Mouse (Mus musculus): ENCODE measurements at regions not wholly inside any gene's neighbourhood (a gene's known extent, or its start where the extent isn't known, plus 50 kb on each side); places are given as distances from the start of the nearest gene placed in this dataset.

GRCm38 (mm10) chr9:84673327-84673726, 639.2 kb upstream of the Gm11114 start:
- DNase-seq (ENCODE audit: low spot score) (no peak), ATAC-seq (ENCODE audit: insufficient read depth, low FRiP score, low TSS enrichment) (no peak)
- Histone ChIP-seq H3K4me3 (ENCODE audit: low read depth, low read length) (no peak overlapping the region), H3K9me3 (ENCODE audit: control insufficient read depth, low read length) (no peaks in the 10 kb centered on the region), H3K9ac (ENCODE audit: low read length) (no peak overlapping the region), H3K4me1 (ENCODE audit: control insufficient read depth, insufficient read depth, low read length) (no peaks in the 10 kb centered on the region), H3K27me3 (ENCODE audit: control insufficient read depth, insufficient read depth, low read length) (no peaks in the 10 kb centered on the region), H3K36me3 (ENCODE audit: control insufficient read depth, insufficient read depth, low read length) (no peaks in the 10 kb centered on the region), H3K4me2 (ENCODE audit: low read depth) (no peak overlapping the region), H3K27ac (ENCODE audit: low read depth, low read length) (no peak overlapping the region)
- 59% methylated on average over 3 of the region's 3 CpGs for WGBS

GRCm38 (mm10) chr9:84678416-84678815, 634.2 kb upstream of the Gm11114 start:
- 91% methylated on average over 1 of the region's 1 CpGs for WGBS

GRCm38 (mm10) chr9:84718615-84719191, 593.9 kb upstream of the Gm11114 start:
- Histone ChIP-seq H3K4me2 (ENCODE audit: low read depth) (no peak overlapping the region), H3K27ac (ENCODE audit: low read depth, low read length) (no peak overlapping the region), H3K36me3 (ENCODE audit: control insufficient read depth, insufficient read depth, low read length) (no peaks in the 10 kb centered on the region), H3K4me1 (ENCODE audit: control insufficient read depth, insufficient read depth, low read length) (no peaks in the 10 kb centered on the region), H3K9ac (ENCODE audit: low read length) (no peak overlapping the region), H3K4me3 (ENCODE audit: low read depth, low read length) (no peak overlapping the region), H3K9me3 (ENCODE audit: control insufficient read depth, low read length) (no peaks in the 10 kb centered on the region), H3K27me3 (ENCODE audit: control insufficient read depth, insufficient read depth, low read length) (no peaks in the 10 kb centered on the region)
- ATAC-seq (ENCODE audit: insufficient read depth, low FRiP score, low TSS enrichment) (no peak), DNase-seq (ENCODE audit: low spot score) (no peak)
- 88% methylated on average over 3 of the region's 3 CpGs for WGBS

More at GRCm38 (mm10) chr9:84678416-84678815, 634.2 kb upstream of the Gm11114 start:
- Histone ChIP-seq H3K4me1 (ENCODE audit: control insufficient read depth, insufficient read depth, low read length) (no peaks in the 10 kb centered on the region), H3K9ac (ENCODE audit: low read length) (no peak overlapping the region), H3K4me2 (ENCODE audit: low read depth) (no peak overlapping the region), H3K36me3 (ENCODE audit: control insufficient read depth, insufficient read depth, low read length) (no peaks in the 10 kb centered on the region), H3K27me3 (ENCODE audit: control insufficient read depth, insufficient read depth, low read length) (no peaks in the 10 kb centered on the region), H3K27ac (ENCODE audit: low read depth, low read length) (no peak overlapping the region), H3K9me3 (ENCODE audit: control insufficient read depth, low read length) (no peaks in the 10 kb centered on the region), H3K4me3 (ENCODE audit: low read depth, low read length) (no peak overlapping the region)
- no peak for DNase-seq (ENCODE audit: low spot score)
- no peak for ATAC-seq (ENCODE audit: insufficient read depth, low FRiP score, low TSS enrichment)

- Histone ChIP-seq H3K27ac (ENCODE audit: low read depth, low read length) (no peak overlapping the region), H3K9ac (ENCODE audit: low read length) (no peak overlapping the region), H3K4me1 (ENCODE audit: control insufficient read depth, insufficient read depth, low read length) (no peaks in the 10 kb centered on the region), H3K4me2 (ENCODE audit: low read depth) (no peak overlapping the region), H3K4me3 (ENCODE audit: low read depth, low read length) (no peak overlapping the region), H3K36me3 (ENCODE audit: control insufficient read depth, insufficient read depth, low read length) (no peaks in the 10 kb centered on the region), H3K27me3 (ENCODE audit: control insufficient read depth, insufficient read depth, low read length) (no peaks in the 10 kb centered on the region), H3K9me3 (ENCODE audit: control insufficient read depth, low read length) (no peaks in the 10 kb centered on the region)
- no peak for DNase-seq (ENCODE audit: low spot score)
- no peak for ATAC-seq (ENCODE audit: insufficient read depth, low FRiP score, low TSS enrichment)
- 91% methylated on average over 3 of the region's 3 CpGs for WGBS
These were observed 593.2 kb upstream of the Gm11114 start for GRCm38 (mm10) chr9:84719396-84719795.

DNA sequence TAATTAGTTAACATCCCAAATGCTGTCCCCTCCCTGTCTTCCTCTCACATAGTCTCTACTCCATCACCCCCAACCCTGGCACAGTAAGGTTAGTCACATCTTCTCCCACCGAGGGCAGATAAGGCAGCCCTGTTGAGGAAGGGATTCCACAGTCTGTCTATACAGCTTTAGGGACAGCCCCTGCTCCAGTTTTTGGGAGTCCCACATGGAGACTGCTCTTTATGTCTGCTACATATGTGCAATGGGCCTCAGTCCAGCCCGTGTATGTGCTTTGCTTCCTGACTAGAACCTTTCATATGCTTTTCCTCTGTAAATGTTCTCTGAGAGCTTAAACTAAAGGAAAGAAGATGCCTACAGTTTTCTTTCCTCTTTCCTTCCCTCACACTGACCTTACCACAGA, 592.1 kb upstream of the Gm11114 start:
- ATAC-seq (ENCODE audit: insufficient read depth, low FRiP score, low TSS enrichment) = no peak
- WGBS = 85% methylated on average over 2 of the region's 2 CpGs
- no peaks in the 10 kb centered on the region for H3K36me3 ChIP-seq (ENCODE audit: control insufficient read depth, insufficient read depth, low read length)
- no peak overlapping the region for H3K4me3 ChIP-seq (ENCODE audit: low read depth, low read length)
- no peak overlapping the region for H3K4me2 ChIP-seq (ENCODE audit: low read depth)
- no peaks in the 10 kb centered on the region for H3K4me1 ChIP-seq (ENCODE audit: control insufficient read depth, insufficient read depth, low read length)
- no peak overlapping the region for H3K9ac ChIP-seq (ENCODE audit: low read length)
- no peak overlapping the region for H3K27ac ChIP-seq (ENCODE audit: low read depth, low read length)
- no peaks in the 10 kb centered on the region for H3K9me3 ChIP-seq (ENCODE audit: control insufficient read depth, low read length)
- H3K27me3 ChIP-seq (ENCODE audit: control insufficient read depth, insufficient read depth, low read length) = no peaks in the 10 kb centered on the region
- no peak for DNase-seq (ENCODE audit: low spot score)

DNA sequence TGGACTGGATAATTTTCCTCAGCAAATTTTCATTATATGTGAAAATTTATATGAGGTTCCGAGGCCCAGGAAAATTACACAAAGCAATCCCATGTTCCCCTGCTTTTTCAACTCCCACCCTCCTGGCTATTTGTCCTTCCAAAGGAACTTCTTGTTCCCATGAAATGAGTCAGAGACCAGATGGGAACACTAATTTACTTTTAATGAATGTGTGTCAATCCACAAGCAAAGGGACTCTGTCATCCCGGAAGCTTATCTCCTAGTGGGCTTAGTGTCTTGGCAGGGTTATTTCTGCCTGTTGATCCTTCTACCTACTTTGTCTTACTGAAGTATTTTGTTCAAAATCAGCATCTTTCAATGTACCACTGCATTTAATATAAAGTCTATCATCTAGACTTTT, 573.3 kb upstream of the Gm11114 start:
- no peaks in the 10 kb centered on the region for H3K27me3 ChIP-seq (ENCODE audit: control insufficient read depth, insufficient read depth, low read length)
- DNase-seq (ENCODE audit: low spot score) = no peak
- H3K27ac ChIP-seq (ENCODE audit: low read depth, low read length) = no peak overlapping the region
- no peak overlapping the region for H3K9ac ChIP-seq (ENCODE audit: low read length)
- no peaks in the 10 kb centered on the region for H3K4me1 ChIP-seq (ENCODE audit: control insufficient read depth, insufficient read depth, low read length)
- no peak overlapping the region for H3K4me2 ChIP-seq (ENCODE audit: low read depth)
- H3K36me3 ChIP-seq (ENCODE audit: control insufficient read depth, insufficient read depth, low read length) = no peaks in the 10 kb centered on the region
- H3K4me3 ChIP-seq (ENCODE audit: low read depth, low read length) = no peak overlapping the region
- no peak for ATAC-seq (ENCODE audit: insufficient read depth, low FRiP score, low TSS enrichment)
- no peaks in the 10 kb centered on the region for H3K9me3 ChIP-seq (ENCODE audit: control insufficient read depth, low read length)
- whole genome bisulfite sequencing = 75% methylated on average over 2 of the region's 2 CpGs

DNA sequence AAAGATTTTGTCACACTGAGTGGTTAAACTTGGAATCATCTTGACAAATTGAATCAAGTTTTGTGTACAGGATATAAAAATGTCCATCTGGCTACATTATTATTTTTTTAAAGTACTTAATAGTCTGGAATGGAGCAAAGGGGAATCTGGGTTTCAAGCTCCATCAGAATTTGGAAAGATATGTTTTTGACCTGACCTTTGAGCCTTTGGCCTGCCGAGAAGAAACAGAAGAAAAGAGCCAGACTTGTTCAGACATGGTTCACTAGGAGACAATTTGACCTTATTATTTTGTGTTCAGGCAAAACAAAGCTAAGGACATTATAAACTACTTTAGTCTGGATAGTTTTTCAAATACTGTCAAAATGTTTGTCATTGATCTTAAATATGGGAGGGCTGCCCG, 572.2 kb upstream of the Gm11114 start:
- Histone ChIP-seq H3K27ac (ENCODE audit: low read depth, low read length) (no peak overlapping the region), H3K9me3 (ENCODE audit: control insufficient read depth, low read length) (no peaks in the 10 kb centered on the region), H3K9ac (ENCODE audit: low read length) (no peak overlapping the region), H3K4me3 (ENCODE audit: low read depth, low read length) (no peak overlapping the region), H3K4me1 (ENCODE audit: control insufficient read depth, insufficient read depth, low read length) (no peaks in the 10 kb centered on the region), H3K36me3 (ENCODE audit: control insufficient read depth, insufficient read depth, low read length) (no peaks in the 10 kb centered on the region), H3K4me2 (ENCODE audit: low read depth) (no peak overlapping the region), H3K27me3 (ENCODE audit: control insufficient read depth, insufficient read depth, low read length) (no peaks in the 10 kb centered on the region)
- 68% methylated on average over 2 of the region's 2 CpGs for WGBS
- DNase-seq (ENCODE audit: low spot score) = no peak
- ATAC-seq (ENCODE audit: insufficient read depth, low FRiP score, low TSS enrichment) = no peak

DNA sequence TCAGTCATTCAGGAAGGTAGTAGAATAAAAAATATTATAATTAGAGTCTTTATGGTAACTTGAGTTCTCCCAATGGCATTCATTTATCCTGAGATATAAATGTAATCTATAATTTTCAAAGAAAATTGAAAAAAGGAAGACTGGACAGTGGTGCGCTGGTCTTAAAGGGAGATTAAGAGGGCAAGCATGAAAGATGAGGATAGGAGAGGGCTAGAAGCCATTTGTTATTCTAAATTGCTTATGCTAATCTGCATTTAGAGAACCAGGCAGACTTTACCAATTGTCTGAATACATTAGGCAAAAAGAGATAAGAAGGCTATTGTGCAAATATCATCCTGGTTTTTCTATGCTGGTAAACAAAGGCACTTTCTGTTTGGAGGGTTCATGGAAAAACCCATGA, 558.2 kb upstream of the Gm11114 start:
- WGBS = 81% methylated on average over 1 of the region's 1 CpGs

DNA sequence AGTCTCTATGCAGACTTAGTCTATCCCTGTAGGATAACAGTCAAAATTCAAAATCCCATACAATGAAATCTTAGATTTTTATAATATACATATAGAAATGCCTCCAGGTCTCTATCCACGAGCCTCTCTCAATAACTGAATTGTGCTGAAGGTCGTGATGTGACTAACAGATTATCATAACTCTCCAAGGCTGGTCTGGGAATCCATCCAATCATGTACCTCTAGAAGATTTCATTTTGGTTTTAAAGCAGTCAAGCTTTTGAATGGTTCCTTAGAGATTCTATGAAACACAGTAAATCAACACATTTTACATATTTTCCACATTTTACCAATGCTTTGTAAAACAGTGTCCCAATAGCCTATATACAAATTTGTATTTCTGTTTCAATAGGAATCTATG, 557.7 kb upstream of the Gm11114 start:
- Histone ChIP-seq H3K27me3 (ENCODE audit: control insufficient read depth, insufficient read depth, low read length) (no peaks in the 10 kb centered on the region), H3K36me3 (ENCODE audit: control insufficient read depth, insufficient read depth, low read length) (no peaks in the 10 kb centered on the region), H3K9ac (ENCODE audit: low read length) (no peak overlapping the region), H3K27ac (ENCODE audit: low read depth, low read length) (no peak overlapping the region), H3K9me3 (ENCODE audit: control insufficient read depth, low read length) (no peaks in the 10 kb centered on the region), H3K4me2 (ENCODE audit: low read depth) (no peak overlapping the region), H3K4me1 (ENCODE audit: control insufficient read depth, insufficient read depth, low read length) (no peaks in the 10 kb centered on the region), H3K4me3 (ENCODE audit: low read depth, low read length) (no peak overlapping the region)
- ATAC-seq (ENCODE audit: insufficient read depth, low FRiP score, low TSS enrichment) (no peak), DNase-seq (ENCODE audit: low spot score) (no peak)
- 79% methylated on average over 2 of the region's 2 CpGs for WGBS

More for the DNA sequence above, 558.2 kb upstream of the Gm11114 start:
- DNase-seq (ENCODE audit: low spot score) (no peak), ATAC-seq (ENCODE audit: insufficient read depth, low FRiP score, low TSS enrichment) (no peak)
- no peak overlapping the region for H3K4me3 ChIP-seq (ENCODE audit: low read depth, low read length)
- no peaks in the 10 kb centered on the region for H3K9me3 ChIP-seq (ENCODE audit: control insufficient read depth, low read length)
- H3K4me1 ChIP-seq (ENCODE audit: control insufficient read depth, insufficient read depth, low read length) = no peaks in the 10 kb centered on the region
- H3K27me3 ChIP-seq (ENCODE audit: control insufficient read depth, insufficient read depth, low read length) = no peaks in the 10 kb centered on the region
- H3K27ac ChIP-seq (ENCODE audit: low read depth, low read length) = no peak overlapping the region
- no peak overlapping the region for H3K9ac ChIP-seq (ENCODE audit: low read length)
- no peak overlapping the region for H3K4me2 ChIP-seq (ENCODE audit: low read depth)
- no peaks in the 10 kb centered on the region for H3K36me3 ChIP-seq (ENCODE audit: control insufficient read depth, insufficient read depth, low read length)

Data from neural tube, embryonic 11.5 days (tissue).